Mouse (Mus musculus): ENCODE measurements around the gene Clpb. TPM values are rescaled to one million over a fixed set of nuclear protein-coding genes. Genes with fewer than 3 reads are reported as not detected.

Gene Clpb
- total RNA-seq, 2 experiments from 2014 or later, result 59.2 to 60.1 TPM

- DNase-seq (ENCODE audit: low spot score in 2 of 2), result no peak
Measured at GRCm38 (mm10) chr7:101820295-101821030, 157.0 kb downstream of the Clpb start.

GRCm38 (mm10) chr7:101821571-101822501 lies 158.4 kb downstream of the Clpb start:
- no peak for DNase-seq (ENCODE audit: low spot score in 2 of 2)

GRCm38 (mm10) chr7:101822836-101823757 lies 159.7 kb downstream of the Clpb start:
- DNase-seq (ENCODE audit: low spot score in 2 of 2), result no peak

DNA sequence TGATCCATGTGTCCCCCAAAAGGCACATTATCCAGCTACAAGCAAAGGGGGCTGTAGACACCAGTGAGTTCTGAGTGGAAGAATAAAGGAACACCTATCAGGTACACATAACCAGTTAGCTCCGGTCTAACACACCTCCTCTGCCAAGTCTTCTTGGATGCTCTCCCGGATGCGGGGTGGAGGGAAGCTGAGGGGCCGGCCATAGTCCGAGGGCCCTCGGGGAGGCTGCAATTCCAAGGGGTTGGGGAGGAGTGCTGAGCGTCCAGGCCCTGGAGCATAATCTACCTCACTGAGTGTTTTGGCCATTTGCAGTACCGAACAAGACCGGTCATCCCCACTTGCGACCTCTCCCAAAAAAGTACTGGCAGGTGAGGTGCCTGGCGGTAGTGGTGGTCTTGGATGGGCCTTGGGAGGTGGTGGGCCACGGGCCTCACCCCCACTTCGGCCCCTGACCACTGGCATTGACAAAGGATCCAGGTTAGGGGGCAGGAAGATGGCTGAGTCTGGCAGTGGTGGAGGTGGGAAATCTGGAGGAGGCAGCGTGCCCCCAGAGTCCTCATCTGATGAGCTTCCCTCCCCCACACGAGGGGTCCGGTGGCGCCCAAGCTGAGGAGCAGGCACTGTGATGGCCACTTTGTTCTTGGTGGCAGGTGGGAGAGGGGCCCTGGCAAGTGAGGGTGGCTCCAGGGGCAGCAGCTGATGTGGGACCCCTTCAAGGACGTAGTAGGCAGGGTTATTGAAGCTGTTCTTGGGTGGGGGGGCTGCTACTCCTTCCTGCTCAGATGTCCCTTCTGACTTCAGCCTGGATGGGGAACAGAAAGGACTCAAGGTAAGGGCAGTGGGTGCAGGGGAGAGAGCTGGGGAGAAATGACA lies 160.6 kb downstream of the Clpb start:
- DNase-seq (ENCODE audit: low spot score in 2 of 2), result no peak

DNA sequence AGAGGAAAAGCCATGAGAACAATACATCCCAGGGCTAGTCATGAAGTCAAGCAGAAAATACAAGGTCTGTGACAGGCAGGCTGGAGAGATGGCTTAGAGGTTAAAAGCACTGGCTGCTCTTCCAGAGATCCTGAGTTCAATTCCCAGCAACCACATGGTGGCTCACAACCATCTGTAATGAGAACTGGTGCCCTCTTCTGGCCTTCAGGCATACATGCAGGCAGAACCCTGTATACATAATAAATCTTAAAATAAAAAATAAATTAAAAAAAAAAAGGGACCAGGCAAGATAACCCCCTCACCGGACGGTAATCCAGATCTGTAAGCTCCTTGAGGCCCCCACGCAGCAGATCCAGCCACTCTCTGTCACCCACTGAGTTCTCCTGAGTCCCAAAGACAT lies 166.9 kb downstream of the Clpb start:
- DNase-seq (ENCODE audit: low spot score in 2 of 2), result no peak

- DNase-seq (ENCODE audit: low spot score in 2 of 2), result no peak
Measured at GRCm38 (mm10) chr7:101831437-101831836, 168.0 kb downstream of the Clpb start.

DNA sequence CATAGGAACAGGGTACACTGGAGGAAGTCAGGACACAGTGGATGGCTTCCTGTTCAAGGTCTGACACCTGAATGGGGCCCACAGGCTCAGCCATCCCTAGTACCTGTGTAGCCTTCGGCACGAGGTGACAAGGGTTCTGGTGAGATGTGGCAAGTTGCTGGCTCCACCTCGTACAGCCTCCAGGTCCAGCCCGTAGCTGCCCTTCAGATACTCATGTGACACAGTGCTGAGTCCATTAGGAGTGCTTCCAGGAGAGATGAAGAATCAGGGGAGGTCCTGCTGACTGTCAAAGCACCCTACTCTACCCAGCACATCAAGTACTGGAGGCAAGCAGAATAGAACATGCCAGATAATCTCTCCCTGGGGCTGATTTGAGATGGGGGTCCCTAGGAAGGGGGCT lies 168.9 kb downstream of the Clpb start:
- DNase-seq (ENCODE audit: low spot score in 2 of 2), result no peak

DNA sequence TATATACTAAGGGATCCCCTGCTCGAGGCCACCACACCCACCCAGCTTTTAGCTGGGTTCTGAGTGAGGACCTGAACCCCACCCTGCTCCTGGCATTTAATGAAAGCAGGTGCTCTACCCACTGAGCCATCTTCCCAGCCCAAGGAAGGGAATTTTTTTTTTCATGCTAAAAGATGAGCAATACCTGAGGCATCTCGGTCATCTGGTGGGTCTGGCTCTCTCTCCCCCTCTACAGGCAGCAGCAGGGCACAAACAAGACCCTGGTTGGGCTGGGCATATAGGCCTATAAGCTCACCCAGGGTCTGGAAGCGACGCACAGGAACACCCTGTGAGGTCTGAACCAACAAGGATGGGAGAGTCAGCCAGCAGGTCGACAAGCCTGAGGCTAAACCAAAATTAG lies 169.9 kb downstream of the Clpb start:
- DNase-seq (ENCODE audit: low spot score in 2 of 2), result no peak

GRCm38 (mm10) chr7:101833916-101834584 lies 170.6 kb downstream of the Clpb start:
- no peak for DNase-seq (ENCODE audit: low spot score in 2 of 2)

DNA sequence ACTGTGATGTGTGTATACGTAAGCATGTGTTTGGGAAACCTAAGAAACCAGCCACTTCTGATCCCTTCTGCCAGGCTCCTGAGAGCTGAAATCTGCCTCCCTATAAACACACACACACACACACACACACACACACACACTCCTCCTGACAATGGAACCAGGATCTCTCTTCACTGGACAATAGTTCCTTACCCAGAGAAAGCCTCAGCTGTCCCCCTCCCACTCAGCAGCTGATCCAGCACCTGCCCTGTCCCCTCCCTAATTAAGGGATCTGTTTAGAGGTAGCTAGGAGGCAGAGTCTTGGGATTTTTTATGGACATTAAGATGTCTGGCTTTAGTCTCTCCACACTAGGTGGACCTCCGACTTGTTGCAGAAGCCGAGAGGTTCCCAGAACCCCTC lies 171.5 kb downstream of the Clpb start:
- DNase-seq (ENCODE audit: low spot score in 2 of 2), result no peak

- no peak for DNase-seq (ENCODE audit: low spot score in 2 of 2)
Measured at GRCm38 (mm10) chr7:101835457-101836109, 172.2 kb downstream of the Clpb start.

DNA sequence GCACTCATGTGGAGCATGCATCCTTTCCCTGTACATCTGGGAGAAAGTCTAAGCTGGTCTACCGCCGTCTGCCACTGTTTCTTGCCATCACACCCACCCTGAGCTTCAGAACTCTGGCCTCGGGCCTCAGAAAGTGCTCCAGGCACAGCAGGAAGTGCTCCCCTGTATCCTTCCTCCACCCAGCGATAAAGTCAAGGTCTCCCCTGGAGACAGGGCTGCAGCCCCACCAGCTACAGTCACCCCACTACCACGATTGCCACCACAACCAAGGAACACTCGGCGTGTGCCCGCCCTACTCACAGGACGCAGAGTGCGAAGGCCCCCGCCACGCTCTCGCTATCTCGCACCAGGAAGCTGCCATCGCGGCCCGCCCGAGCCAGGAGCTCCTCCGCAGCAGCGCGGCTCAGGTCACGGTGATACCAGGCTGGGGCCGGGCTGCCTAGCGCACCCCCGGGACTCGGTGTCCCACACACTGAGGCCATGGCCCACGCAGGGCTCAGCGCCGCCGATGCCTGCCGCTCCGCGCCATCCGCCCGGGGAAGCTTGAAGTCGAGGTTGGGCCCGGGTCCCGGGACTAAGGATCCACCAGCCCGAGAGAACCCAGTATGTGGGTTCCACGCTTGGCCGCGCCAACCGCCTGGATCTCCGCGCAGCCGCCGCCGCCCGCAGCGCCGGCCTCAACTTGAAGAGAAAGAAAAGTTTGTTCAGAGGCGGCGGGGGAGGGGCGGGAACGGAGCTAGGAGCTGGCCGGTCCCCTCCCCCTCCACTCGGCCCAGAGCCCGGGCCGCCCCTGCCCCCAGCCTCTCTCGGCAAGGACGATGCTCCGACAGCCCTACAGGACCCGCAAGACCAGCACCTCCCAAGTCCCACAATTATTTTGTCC lies 173.1 kb downstream of the Clpb start:
- DNase-seq (ENCODE audit: low spot score in 2 of 2), result peak in 1 of 2 experiments; percentile 39

DNA sequence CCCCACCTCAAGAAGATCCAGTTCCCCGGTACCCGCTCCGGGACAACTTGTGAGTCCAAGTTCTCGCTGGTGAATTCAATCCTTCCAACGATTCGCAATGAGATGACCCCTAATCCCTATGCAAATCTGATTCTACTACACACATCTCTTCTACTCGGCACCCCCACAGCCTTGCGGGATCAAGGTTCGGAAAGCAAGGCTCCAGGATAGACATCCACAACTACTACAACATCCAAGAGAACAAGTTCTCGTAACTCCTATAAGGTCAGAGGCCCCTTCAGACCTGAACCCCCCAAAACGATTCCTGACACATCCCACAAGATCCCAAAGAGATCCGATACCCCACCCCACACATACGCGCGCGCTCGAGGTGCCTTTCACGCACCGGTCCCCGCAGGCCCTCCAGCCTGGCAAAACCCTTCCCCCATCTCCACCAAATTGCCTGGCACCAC lies 173.7 kb downstream of the Clpb start:
- DNase-seq (ENCODE audit: low spot score in 2 of 2), result no peak

DNA sequence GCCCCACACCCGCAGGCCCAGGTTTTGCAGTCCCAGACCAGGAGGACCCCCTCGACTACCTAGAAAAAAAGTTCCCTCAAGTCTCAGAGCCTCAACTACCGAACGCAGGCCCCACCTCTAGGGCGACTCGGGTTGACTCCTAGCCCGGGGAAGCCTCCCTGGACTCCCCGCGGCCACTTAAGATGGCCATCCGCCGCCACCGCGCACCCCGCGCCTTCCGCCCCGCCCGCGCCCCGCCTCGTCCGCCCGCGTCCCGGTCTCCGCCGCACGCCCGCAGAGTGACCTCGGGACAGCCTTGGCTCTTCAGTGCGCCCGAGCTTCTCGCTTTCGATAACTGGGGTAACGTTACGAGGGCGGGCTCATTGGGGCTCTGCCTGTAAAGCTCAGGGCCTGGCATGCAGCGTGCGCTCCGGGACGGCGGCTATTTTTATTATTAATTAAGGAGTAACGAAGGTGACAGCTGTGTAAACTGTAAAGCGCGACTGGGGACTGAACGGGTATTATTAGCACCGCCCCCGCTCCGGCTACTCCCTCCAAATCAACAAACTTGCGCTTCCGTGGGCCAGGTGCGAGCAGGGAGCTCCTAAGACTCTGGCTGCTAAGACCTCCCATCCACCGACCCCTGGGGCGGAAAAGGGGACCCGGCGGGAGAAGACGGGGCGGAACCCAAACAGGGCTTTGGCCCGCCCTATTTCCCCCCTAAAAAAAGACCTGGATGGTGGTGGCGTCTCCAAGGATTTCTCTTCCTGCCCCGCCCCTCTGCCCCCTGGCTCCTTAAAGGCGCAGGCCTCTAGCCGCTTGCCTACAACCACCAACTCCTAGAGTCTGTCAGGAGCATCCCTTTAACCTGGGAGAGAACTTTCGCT lies 174.4 kb downstream of the Clpb start, which contains the start of gene Inppl1:
TSS of gene Inppl1 (minus strand) at position 624 of the 866 bp plus-strand sequence.
- DNase-seq (ENCODE audit: low spot score in 2 of 2), result peak; percentile 35 to 71

DNA sequence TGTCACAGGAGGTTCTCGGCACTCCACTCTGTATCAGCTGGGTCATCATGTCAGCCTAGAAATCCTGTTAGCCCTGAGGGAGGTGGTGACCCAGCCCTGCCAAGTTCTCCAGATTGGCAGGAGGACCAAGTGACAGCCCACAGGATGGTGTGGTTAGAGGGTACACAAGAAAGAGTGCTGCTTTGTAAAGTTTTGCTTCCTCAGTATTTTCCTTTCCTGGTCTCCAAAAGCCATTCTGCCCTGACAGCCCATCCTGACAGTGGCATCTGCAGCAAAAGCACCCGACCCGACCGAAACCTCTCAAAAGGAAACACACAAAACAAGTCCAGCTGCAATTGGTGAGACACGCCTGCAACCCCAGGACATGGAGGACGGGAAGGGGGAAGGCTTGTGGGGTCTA lies 180.8 kb downstream of the Clpb start:
- DNase-seq (ENCODE audit: low spot score in 2 of 2), result no peak

Data from layer of hippocampus, adult 18-20 months (tissue).